Mouse (Mus musculus) heart, adult 2 months (tissue): ENCODE measurements around the gene Prss30. TPM values are rescaled to one million over a fixed set of nuclear protein-coding genes. Genes with fewer than 3 reads are reported as not detected.

ENCODE experiments used
- DNase-seq, 2 experiments: peaks; one replicate each; pipeline ENCODE4 v3.0.0; 2021
- H3K27ac ChIP-seq: fragments of 200-600 bp; 2 replicates; pipeline ENCODE4 v1.8.1; 2022
- H3K27me3 ChIP-seq: fragments of 200-500 bp; 2 replicates; pipeline ENCODE4 v1.6.1; 2012; ENCODE audit warnings: mild to moderate bottlenecking, low read length, inconsistent platforms, mixed read lengths; ENCODE audit not compliant: control insufficient read depth, insufficient read depth
- H3K36me3 ChIP-seq: fragments of 200-500 bp; 2 replicates; pipeline ENCODE4 v1.6.1; 2012; ENCODE audit warnings: low read length, inconsistent platforms; ENCODE audit not compliant: control insufficient read depth, insufficient read depth
- H3K4me1 ChIP-seq: fragments of 200-500 bp; 2 replicates; pipeline ENCODE4 v1.6.1; 2011; ENCODE audit warnings: low read length; ENCODE audit not compliant: control insufficient read depth, insufficient read depth
- H3K4me3 ChIP-seq: fragments of 200-600 bp; 2 replicates; pipeline ENCODE4 v1.8.1; 2022
- H3K79me2 ChIP-seq: fragments of 200-500 bp; replicated peaks from 2 replicates; pipeline ENCODE4 v1.6.1; 2012; ENCODE audit warnings: mild to moderate bottlenecking, inconsistent platforms, low read length, moderate library complexity, mixed read lengths; ENCODE audit not compliant: control insufficient read depth, insufficient read depth
- H3K9ac ChIP-seq: fragments of 200-500 bp; 2 replicates; pipeline ENCODE4 v1.6.1; 2012; ENCODE audit warnings: low read depth, mild to moderate bottlenecking, control low read depth, inconsistent platforms, low read length, mixed read lengths
- CTCF ChIP-seq: fragments of 200-600 bp; IDR thresholded peaks from 2 replicates; pipeline ENCODE4 v1.8.1; 2022; ENCODE audit warnings: antibody characterized with exemption, mild to moderate bottlenecking, moderate library complexity
- EP300 ChIP-seq: fragments of 200-500 bp; IDR thresholded peaks from 2 replicates; pipeline ENCODE4 v1.6.1; 2011; ENCODE audit warnings: low read depth, low read length, control low read depth; ENCODE audit not compliant: insufficient read depth
- POLR2A ChIP-seq: fragments of 200-500 bp; IDR thresholded peaks from 2 replicates; pipeline ENCODE4 v1.6.1; 2011; ENCODE audit warnings: mild to moderate bottlenecking, low read depth, low read length, control low read depth; ENCODE audit not compliant: insufficient read depth
- WGBS: fragments of 180-500 bp; shearing (Covaris S2); methylation state at CpG from one replicate; pipeline ENCODE4 v1.1.7; 2018; 5-methylcytosine and 5-hydroxymethylcytosine counted together
- intact Hi-C: fragments of 180-260 bp; cut with DNase I; formaldehyde crosslinking; loops from one replicate; pipeline ENCODE4 v1.15.1; 2025
- polyA plus RNA-seq: library from polyadenylated mRNA; depleted of rRNA; stranded (reverse); fragments of >200 nt; gene quantifications from 2 replicates; pipeline ENCODE4 v1.2.3, GENCODE M21; 2012
- total RNA-seq, 2 experiments: library from RNA; stranded (reverse); gene quantifications; 2 replicates each; pipeline ENCODE4 v1.2.3; 2021

Prss30 gene
- total and polyA plus RNA-seq, 3 experiments = 0.12 TPM; not detected in 2

DNA sequence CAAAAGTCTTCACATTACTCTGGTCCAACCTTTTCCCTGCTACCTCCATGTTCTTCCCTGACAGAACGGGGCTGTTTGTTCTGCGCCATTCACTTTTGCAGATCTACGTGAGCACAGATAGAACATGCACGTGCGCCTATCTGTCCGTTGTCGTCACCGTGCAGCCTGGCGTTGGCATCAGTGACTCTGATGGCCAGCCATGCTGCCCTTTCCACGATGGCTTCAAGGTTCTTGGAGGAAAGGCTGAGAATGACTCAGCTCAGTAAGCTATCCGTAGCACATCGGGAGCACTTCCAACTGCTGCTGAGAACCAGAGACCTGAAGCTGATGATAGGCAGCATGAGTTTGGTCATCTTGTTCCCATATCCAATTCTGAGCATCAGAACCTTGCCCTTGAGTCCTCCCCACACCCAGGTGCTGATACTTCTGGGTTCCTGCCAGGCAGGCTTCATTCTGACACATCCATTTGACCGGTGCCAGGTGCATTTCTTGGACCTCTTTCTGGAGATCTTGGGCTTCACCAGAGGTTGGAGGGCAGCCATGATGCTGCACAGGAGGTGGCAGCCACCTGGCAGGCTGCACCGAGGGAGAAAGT, 23.8 kb upstream of the Prss30 start:
- no peak for TF ChIP-seq CTCF
- no peak for TF ChIP-seq EP300
- TF ChIP-seq POLR2A = no peak
- Histone ChIP-seq H3K4me1 (no peaks in the 10 kb centered on the region), H3K9ac (no peak overlapping the region), H3K27ac (no peak overlapping the region), H3K27me3 (no peaks in the 10 kb centered on the region), H3K4me3 (no peak overlapping the region), H3K79me2 (no peaks in the 10 kb centered on the region), H3K36me3 (no peaks in the 10 kb centered on the region)
- intact Hi-C loops = no loop called here
- 82% methylated on average over 14 of the region's 14 CpGs for WGBS
- no peak for DNase-seq

DNA sequence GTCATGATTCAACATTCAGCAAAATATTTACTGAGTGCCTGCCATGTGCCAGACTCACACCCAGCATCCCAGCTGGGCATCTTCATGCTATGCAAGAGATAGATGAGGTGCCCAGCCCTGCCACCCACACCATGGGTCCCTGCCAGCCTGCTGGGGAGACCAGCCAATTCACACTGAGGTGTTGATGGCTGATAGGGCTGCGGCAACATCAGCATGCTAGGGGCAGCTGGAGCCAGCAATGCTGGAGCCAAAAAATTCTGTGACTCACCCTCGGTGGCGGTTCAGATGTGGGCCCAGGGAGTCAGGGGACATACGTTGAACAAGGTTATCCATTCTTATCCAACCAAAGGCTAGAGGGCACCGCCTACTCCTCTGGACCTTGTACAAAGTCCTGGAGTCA, 20.0 kb upstream of the Prss30 start:
- DNase-seq = peak; percentile 70 to 82
- H3K79me2 ChIP-seq = no peaks in the 10 kb centered on the region
- H3K4me3 ChIP-seq = no peak overlapping the region
- H3K27me3 ChIP-seq = no peaks in the 10 kb centered on the region
- TF ChIP-seq EP300 = 0 out of 2 replicates have a peak, but pooled peaks have one; percentile 41
- TF ChIP-seq POLR2A = no peak
- no peak for TF ChIP-seq CTCF
- H3K36me3 ChIP-seq = no peaks in the 10 kb centered on the region
- 22% methylated on average over 5 of the region's 5 CpGs for WGBS
- no peaks in the 10 kb centered on the region for H3K4me1 ChIP-seq
- H3K27ac ChIP-seq = no peak overlapping the region
- intact Hi-C loops = no loop called here
- H3K9ac ChIP-seq = no peak overlapping the region

- no peak overlapping the region for H3K27ac ChIP-seq
- H3K36me3 ChIP-seq = no peaks in the 10 kb centered on the region
- no peaks in the 10 kb centered on the region for H3K4me1 ChIP-seq
- no peak for DNase-seq
- intact Hi-C loops = no loop called here
- no peak overlapping the region for H3K9ac ChIP-seq
- 53% methylated on average over 6 of the region's 6 CpGs for WGBS
- no peaks in the 10 kb centered on the region for H3K79me2 ChIP-seq
- no peak overlapping the region for H3K4me3 ChIP-seq
- no peaks in the 10 kb centered on the region for H3K27me3 ChIP-seq
- TF ChIP-seq POLR2A = no peak
- TF ChIP-seq CTCF = no peak
- TF ChIP-seq EP300 = no peak
Observed at GRCm38 (mm10) chr17:23998383-23998782, 18.0 kb upstream of the Prss30 start.

DNA sequence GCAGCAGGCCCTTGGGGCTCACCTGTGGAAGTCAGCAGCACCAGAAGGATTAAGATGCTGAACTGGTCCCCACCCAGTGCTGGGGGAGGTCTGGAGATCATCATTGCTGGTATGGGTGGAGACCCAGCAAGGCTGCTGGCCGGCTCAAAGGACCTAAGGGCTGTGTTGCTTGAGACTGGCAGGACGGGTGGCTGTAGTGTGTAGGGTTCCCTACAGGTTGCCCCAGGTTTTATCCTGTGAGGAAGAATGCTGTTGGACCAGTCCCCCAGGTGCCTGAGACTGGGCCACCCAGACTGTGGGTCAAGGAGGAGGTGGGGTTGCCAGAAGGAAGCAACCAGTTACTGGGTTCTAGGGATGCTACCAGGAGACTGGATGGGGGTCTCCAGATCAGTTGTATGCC, 17.5 kb upstream of the Prss30 start, which contains the start of gene Prss22:
Gene Prss22 (minus strand): TSS at position 200 of the 400 bp plus-strand sequence.
- DNase-seq = no peak
- no peak within 1 kb of the TSS for H3K4me3 ChIP-seq
- intact Hi-C loops = no loop called here
- no peaks in the 10 kb centered on the region for H3K36me3 ChIP-seq
- H3K27ac ChIP-seq = no peak within 1 kb of the TSS
- no peaks in the 10 kb centered on the region for H3K27me3 ChIP-seq
- 71% methylated on average over 2 of the region's 2 CpGs for WGBS
- TF ChIP-seq POLR2A (no peak), CTCF (no peak), EP300 (no peak)
- H3K79me2 ChIP-seq = no peaks in the 10 kb centered on the region
- no peak within 1 kb of the TSS for H3K9ac ChIP-seq
- no peaks in the 10 kb centered on the region for H3K4me1 ChIP-seq

DNA sequence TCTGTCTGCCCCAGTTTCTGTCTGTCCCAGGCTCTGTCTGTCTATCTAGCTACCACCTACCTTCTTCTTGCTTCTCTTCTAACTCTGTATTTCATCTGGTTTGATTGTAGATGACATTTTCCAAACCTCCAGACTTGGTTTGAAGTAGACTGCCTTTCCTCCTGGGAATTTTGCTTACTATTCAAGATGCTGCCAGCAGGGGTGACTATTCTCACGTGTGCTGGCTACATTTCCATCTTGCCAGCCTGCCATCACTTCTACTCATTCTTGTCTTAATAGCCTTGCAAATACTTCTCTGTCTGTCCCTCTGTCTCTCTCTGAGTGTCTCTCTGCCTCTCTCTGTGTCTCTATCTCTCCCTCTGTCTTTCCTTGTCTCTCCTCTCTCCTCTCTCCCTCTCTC, 15.1 kb upstream of the Prss30 start:
- TF ChIP-seq POLR2A (no peak), EP300 (no peak), CTCF (no peak)
- intact Hi-C loops = no loop called here
- Histone ChIP-seq H3K79me2 (no peaks in the 10 kb centered on the region), H3K27me3 (no peaks in the 10 kb centered on the region), H3K9ac (no peak overlapping the region), H3K36me3 (no peaks in the 10 kb centered on the region), H3K4me3 (no peak overlapping the region), H3K27ac (no peak overlapping the region), H3K4me1 (no peaks in the 10 kb centered on the region)
- DNase-seq = no peak
- 22% methylated on average over 1 of the region's 1 CpGs for WGBS

DNA sequence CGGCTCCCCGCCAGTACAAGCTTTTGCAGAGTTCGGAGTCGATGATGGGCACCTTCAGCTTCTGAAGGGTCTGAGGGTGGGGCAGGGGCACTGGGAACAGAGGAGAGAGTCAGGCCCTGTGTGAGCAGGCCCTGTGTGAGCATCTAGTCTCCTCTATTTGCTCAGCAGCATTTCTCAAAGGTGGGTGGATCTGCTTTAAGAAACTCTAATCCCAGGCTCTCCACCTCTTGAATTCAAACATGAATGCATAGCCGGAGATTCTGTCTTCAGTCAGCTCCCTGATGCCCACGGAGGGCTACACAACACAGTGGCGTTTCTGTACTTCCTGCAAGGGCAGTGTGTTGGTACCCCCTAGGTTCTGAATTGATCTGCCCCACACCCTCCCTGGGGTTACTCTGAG, 14.3 kb upstream of the Prss30 start:
- TF ChIP-seq CTCF (no peak), POLR2A (no peak), EP300 (no peak)
- Histone ChIP-seq H3K4me1 (no peaks in the 10 kb centered on the region), H3K9ac (no peak overlapping the region), H3K4me3 (no peak overlapping the region), H3K27me3 (no peaks in the 10 kb centered on the region), H3K27ac (no peak overlapping the region), H3K79me2 (no peaks in the 10 kb centered on the region), H3K36me3 (no peaks in the 10 kb centered on the region)
- intact Hi-C loops = no loop called here
- 76% methylated on average over 7 of the region's 7 CpGs for WGBS
- DNase-seq = no peak
